Mouse (Mus musculus) lung, embryonic 14.5 days (tissue): ENCODE data around the gene 1700010B08Rik. TPM values are rescaled to one million over a fixed set of nuclear protein-coding genes. Genes with fewer than 3 reads are reported as not detected.

Source experiments
- ATAC-seq: fragments of 200-750 bp; cut with Nextera tagmentation; 2 replicates; pipeline ENCODE4 v1.8.0; 2017; ENCODE audit warnings: mild to moderate bottlenecking, moderate TSS enrichment, moderate library complexity; ENCODE audit not compliant: insufficient read depth
- DNase-seq: peaks from one replicate; pipeline ENCODE4 v3.0.0-alpha.2; 2015
- H3K27ac ChIP-seq: fragments of 300-500 bp; sonication (generic); 2 replicates; pipeline ENCODE4 v1.5.1; 2014; ENCODE audit warnings: low read depth, mild to moderate bottlenecking, moderate library complexity
- H3K27me3 ChIP-seq: fragments of 300-500 bp; sonication (generic); 2 replicates; pipeline ENCODE4 v1.6.1; 2014; ENCODE audit warnings: low read length, control low read depth; ENCODE audit not compliant: insufficient read depth
- H3K36me3 ChIP-seq: fragments of 300-500 bp; sonication (generic); 2 replicates; pipeline ENCODE4 v1.6.1; 2014; ENCODE audit warnings: control low read depth; ENCODE audit not compliant: insufficient read depth
- H3K4me1 ChIP-seq: fragments of 300-500 bp; sonication (generic); 2 replicates; pipeline ENCODE4 v1.6.1; 2014; ENCODE audit warnings: antibody characterized with exemption, control low read depth; ENCODE audit not compliant: insufficient read depth
- H3K4me2 ChIP-seq: fragments of 300-500 bp; sonication (generic); 2 replicates; pipeline ENCODE4 v1.6.1; 2014; ENCODE audit warnings: mild to moderate bottlenecking
- H3K4me3 ChIP-seq: fragments of 300-500 bp; sonication (generic); 2 replicates; pipeline ENCODE4 v1.5.1; 2014; ENCODE audit warnings: low read depth, low read length
- H3K9ac ChIP-seq: fragments of 300-500 bp; sonication (generic); 2 replicates; pipeline ENCODE4 v1.6.1; 2014
- H3K9me3 ChIP-seq: fragments of 300-500 bp; sonication (generic); 2 replicates; pipeline ENCODE4 v1.6.1; 2016; ENCODE audit warnings: low read depth, low read length, control low read depth
- CTCF ChIP-seq: IDR thresholded peaks from 2 replicates; pipeline ENCODE4 v1.5.1; 2016; ENCODE audit warnings: antibody characterized with exemption, low read depth
- WGBS: fragments of 180-500 bp; shearing (Covaris S2); extraction: QIAGEN DNeasy Blood & Tissue Kit; methylation state at CpG from one replicate; pipeline ENCODE4 v1.1.7; 2014; 5-methylcytosine and 5-hydroxymethylcytosine counted together
- polyA plus RNA-seq: library from polyadenylated mRNA; unstranded; fragments of >200 nt; fragmentation: Nextera tagmentation; extraction: Ambion mirVana; gene quantifications from 2 replicates; pipeline ENCODE4 v1.2.1, GENCODE M21; 2014

1700010B08Rik gene
- polyA plus RNA-seq, 1 experiment from 2014 or later, result not detected

- 60% methylated on average over 2 of the region's 2 CpGs for WGBS
- ATAC-seq (no peak), DNase-seq (no peak)
- Histone ChIP-seq H3K36me3 (no peaks in the 10 kb centered on the region), H3K27me3 (no peaks in the 10 kb centered on the region), H3K4me2 (no peak overlapping the region), H3K27ac (no peak overlapping the region), H3K9ac (no peak overlapping the region), H3K4me3 (no peak overlapping the region), H3K9me3 (no peaks in the 10 kb centered on the region), H3K4me1 (peaks cover 5% of the 10 kb centered on the region; the same call in 1 of the 2 replicates)
- TF ChIP-seq CTCF, result no peak
These were observed 15.2 kb downstream of the 1700010B08Rik start for GRCm38 (mm10) chr2:173734426-173734825.

GRCm38 (mm10) chr2:173737222-173737989 is 18.2 kb downstream of the 1700010B08Rik start, which contains the start of gene Vapb:
Vapb (plus strand) TSS chr2:173737511.
- no peaks in the 10 kb centered on the region for H3K9me3 ChIP-seq
- DNase-seq, result peak; percentile 100
- ATAC-seq, result peak; percentile 98
- peak within 1 kb of the TSS; percentile 69 for H3K27ac ChIP-seq
- no peaks in the 10 kb centered on the region for H3K27me3 ChIP-seq
- H3K4me3 ChIP-seq, result peak within 1 kb of the TSS; percentile 90
- peak; percentile 52 for TF ChIP-seq CTCF
- H3K9ac ChIP-seq, result peak within 1 kb of the TSS; percentile 79
- peak within 1 kb of the TSS; percentile 83 for H3K4me2 ChIP-seq
- H3K36me3 ChIP-seq, result 0 out of 2 replicates have a peak, but pooled peaks cover 3% of the 10 kb centered on the region
- WGBS, result 1% methylated on average over 67 of the region's 70 CpGs
- H3K4me1 ChIP-seq, result peaks cover 5% of the 10 kb centered on the region

- peak overlapping the region; percentile 79 for H3K9ac ChIP-seq
- H3K4me2 ChIP-seq, result peak overlapping the region; percentile 83
- H3K27me3 ChIP-seq, result no peaks in the 10 kb centered on the region
- peaks cover 5% of the 10 kb centered on the region for H3K4me1 ChIP-seq
- no peaks in the 10 kb centered on the region for H3K9me3 ChIP-seq
- DNase-seq (no peak), ATAC-seq (no peak)
- TF ChIP-seq CTCF, result no peak
- no peak overlapping the region for H3K27ac ChIP-seq
- WGBS, result 75% methylated on average over 9 of the region's 9 CpGs
- peak overlapping the region; percentile 90 for H3K4me3 ChIP-seq
- H3K36me3 ChIP-seq, result 0 out of 2 replicates have a peak, but pooled peaks cover 3% of the 10 kb centered on the region
These were observed 19.0 kb downstream of the 1700010B08Rik start for GRCm38 (mm10) chr2:173738232-173738631.

- ATAC-seq (no peak), DNase-seq (no peak)
- no peak overlapping the region for H3K9ac ChIP-seq
- TF ChIP-seq CTCF, result no peak
- 85% methylated on average over 7 of the region's 7 CpGs for WGBS
- no peak overlapping the region for H3K27ac ChIP-seq
- 0 out of 2 replicates have a peak overlapping the region, but pooled peaks have one; percentile 3 for H3K4me2 ChIP-seq
- no peaks in the 10 kb centered on the region for H3K9me3 ChIP-seq
- H3K36me3 ChIP-seq, result 0 out of 2 replicates have a peak, but pooled peaks cover 3% of the 10 kb centered on the region
- peaks cover 5% of the 10 kb centered on the region for H3K4me1 ChIP-seq
- H3K4me3 ChIP-seq, result no peak overlapping the region
- H3K27me3 ChIP-seq, result no peaks in the 10 kb centered on the region
These were observed 19.9 kb downstream of the 1700010B08Rik start for GRCm38 (mm10) chr2:173739107-173739506.

- Histone ChIP-seq H3K4me2 (no peak overlapping the region), H3K4me3 (no peak overlapping the region), H3K9ac (no peak overlapping the region), H3K27me3 (no peaks in the 10 kb centered on the region), H3K27ac (no peak overlapping the region), H3K9me3 (no peaks in the 10 kb centered on the region), H3K4me1 (peaks cover 5% of the 10 kb centered on the region), H3K36me3 (0 out of 2 replicates have a peak, but pooled peaks cover 3% of the 10 kb centered on the region)
- TF ChIP-seq CTCF, result no peak
- WGBS, result 53% methylated on average over 13 of the region's 13 CpGs
- DNase-seq (no peak), ATAC-seq (no peak)
These were observed 22.9 kb downstream of the 1700010B08Rik start for GRCm38 (mm10) chr2:173742090-173742489.

GRCm38 (mm10) chr2:173742744-173743143 is 23.5 kb downstream of the 1700010B08Rik start:
- H3K4me3 ChIP-seq, result no peak overlapping the region
- H3K9ac ChIP-seq, result no peak overlapping the region
- no peak overlapping the region for H3K4me2 ChIP-seq
- no peak overlapping the region for H3K27ac ChIP-seq
- H3K9me3 ChIP-seq, result no peaks in the 10 kb centered on the region
- no peak for TF ChIP-seq CTCF
- H3K27me3 ChIP-seq, result no peaks in the 10 kb centered on the region
- ATAC-seq (no peak), DNase-seq (no peak)
- 0 out of 2 replicates have a peak, but pooled peaks cover 3% of the 10 kb centered on the region for H3K36me3 ChIP-seq
- WGBS, result 87% methylated on average over 9 of the region's 9 CpGs
- peaks cover 5% of the 10 kb centered on the region for H3K4me1 ChIP-seq

GRCm38 (mm10) chr2:173744070-173744815 is 25.0 kb downstream of the 1700010B08Rik start:
- Histone ChIP-seq H3K4me1 (no peaks in the 10 kb centered on the region; the same call in 1 of the 2 replicates), H3K4me3 (no peak overlapping the region), H3K4me2 (no peak overlapping the region), H3K9ac (no peak overlapping the region), H3K27ac (no peak overlapping the region), H3K27me3 (no peaks in the 10 kb centered on the region), H3K9me3 (no peaks in the 10 kb centered on the region), H3K36me3 (0 out of 2 replicates have a peak, but pooled peaks cover 3% of the 10 kb centered on the region)
- TF ChIP-seq CTCF, result no peak
- DNase-seq, result no peak
- no peak for ATAC-seq
- WGBS, result 86% methylated on average over 7 of the region's 7 CpGs
